Comparison of ENCODE assay signal across 16 mouse cellular contexts in the genomic region with DNA sequence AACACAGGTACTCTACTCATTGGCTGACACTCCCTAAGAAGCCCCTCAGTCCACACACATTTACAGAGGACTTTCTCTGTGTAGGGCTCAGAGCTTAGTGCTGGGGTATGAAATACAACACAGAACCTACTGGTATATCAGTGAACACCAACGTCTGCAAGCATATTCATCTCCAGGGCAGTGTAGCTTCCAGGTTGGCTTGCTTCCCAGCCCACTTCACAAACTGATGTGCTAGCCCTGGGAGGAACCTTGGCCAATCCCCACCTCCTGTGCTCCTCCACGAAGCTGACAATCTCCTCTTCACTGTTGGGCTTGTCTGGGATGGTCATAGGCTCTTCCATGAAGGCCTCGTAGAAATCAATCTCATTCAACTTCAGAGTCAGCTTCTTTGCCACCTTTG. TPM values are rescaled to one million over a fixed set of nuclear protein-coding genes. Genes with fewer than 3 reads are reported as not detected.
DNase-seq lines count a peak whose midpoint lies in the region; ATAC-seq and TF ChIP-seq lines count a peak whose summit lies in the region.
"Had no signal": no experiment of that assay in that cellular context is flagged by ENCODE, and none has a peak within 500 bp of the region (broad histone marks: within the 10 kb centered on the region; RNA-seq: fewer than 3 reads in every experiment).

No protein-coding gene starts in this region.

- no peak for TF ChIP-seq POLR2A in brain, embryonic 14.5 days (IDR thresholded peaks at IDR 0.05; ENCODE audit: borderline replicate concordance, extremely low read depth, insufficient read depth, insufficient read length, poor library complexity, severe bottlenecking)

- H3K36me3 ChIP-seq in intestine, embryonic 15.5 days = no peaks in the 10 kb centered on the region
- no peaks in the 10 kb centered on the region for H3K36me3 ChIP-seq in intestine, postnatal 0 days (ENCODE audit: control insufficient read depth, insufficient read depth)
- no peaks in the 10 kb centered on the region for H3K36me3 ChIP-seq in lung, embryonic 16.5 days (ENCODE audit: control insufficient read depth, insufficient read depth, low read length)
- H3K36me3 ChIP-seq: hindbrain, embryonic 13.5 days; limb, embryonic 12.5 days; liver, embryonic 15.5 days had no signal

- H3K4me1 ChIP-seq in intestine, embryonic 15.5 days (replicated peaks) = peaks cover 16% of the 10 kb centered on the region
- no peaks in the 10 kb centered on the region for H3K4me1 ChIP-seq in intestine, postnatal 0 days (replicated peaks; ENCODE audit: control insufficient read depth, insufficient read depth, low read length)
- peaks cover 24% of the 10 kb centered on the region for H3K4me1 ChIP-seq in lung, embryonic 16.5 days (replicated peaks; ENCODE audit: control insufficient read depth, insufficient read depth, low read length)

- 48% methylated on average over 3 of the region's 3 CpGs for WGBS in intestine, embryonic 15.5 days
- 48% methylated on average over 3 of the region's 3 CpGs for WGBS in intestine, postnatal 0 days
- WGBS in lung, embryonic 16.5 days = 27% methylated on average over 3 of the region's 3 CpGs

- no peak overlapping the region for H3K4me3 ChIP-seq in intestine, embryonic 15.5 days (replicated peaks)
- H3K4me3 ChIP-seq in intestine, postnatal 0 days (ENCODE audit: low read depth, low read length) = no peak overlapping the region
- no peak overlapping the region for H3K4me3 ChIP-seq in lung, embryonic 16.5 days (ENCODE audit: low read length)
- H3K4me3 ChIP-seq: hindbrain, embryonic 13.5 days; limb, embryonic 12.5 days; liver, embryonic 15.5 days had no signal

- ATAC-seq in intestine, embryonic 15.5 days = no peak
- no peak for ATAC-seq in intestine, postnatal 0 days
- 0 out of 2 replicates have a peak, but pooled peaks have one; percentile 15 for ATAC-seq in lung, embryonic 16.5 days (ENCODE audit: low read depth)

- no peak overlapping the region for H3K9ac ChIP-seq in intestine, embryonic 15.5 days
- H3K9ac ChIP-seq in intestine, postnatal 0 days (ENCODE audit: low read depth, low read length) = no peak overlapping the region
- no peak overlapping the region for H3K9ac ChIP-seq in lung, embryonic 16.5 days (ENCODE audit: low read length)
- H3K9ac ChIP-seq: hindbrain, embryonic 13.5 days; limb, embryonic 12.5 days; liver, embryonic 15.5 days had no signal

- peak; percentile 8 for DNase-seq in cerebellum, adult 9-11 months
- DNase-seq in cerebellum, adult 8-10 months = no peak
- peak; percentile 54 for DNase-seq in brain, embryonic 14.5 days (ENCODE audit: low read depth)
- no peak for DNase-seq in embryo, embryonic 10 days (ENCODE audit: low spot score)
- DNase-seq in spleen, postnatal 14 days (ENCODE audit: low spot score in 2 of 2) = no peak
- DNase-seq: cerebellum, adult 9-10 months; kidney, adult 18-20 months; thymus, postnatal 4 days had no signal

- 0 out of 2 replicates have a peak overlapping the region, but pooled peaks have one; percentile 15 for H3K27ac ChIP-seq in intestine, embryonic 15.5 days
- H3K27ac ChIP-seq in intestine, postnatal 0 days (ENCODE audit: low read depth, low read length) = no peak overlapping the region
- no peak overlapping the region for H3K27ac ChIP-seq in lung, embryonic 16.5 days (ENCODE audit: low read length)
- H3K27ac ChIP-seq: limb, embryonic 12.5 days; liver, embryonic 15.5 days had no signal

- no peak overlapping the region for H3K4me2 ChIP-seq in intestine, embryonic 15.5 days (replicated peaks)
- H3K4me2 ChIP-seq in intestine, postnatal 0 days (replicated peaks; ENCODE audit: low read depth) = no peak overlapping the region
- no peak overlapping the region for H3K4me2 ChIP-seq in lung, embryonic 16.5 days (ENCODE audit: low read depth, low read length)
- H3K4me2 ChIP-seq: hindbrain, embryonic 13.5 days; limb, embryonic 12.5 days; liver, embryonic 15.5 days had no signal

- H3K9me3 ChIP-seq in intestine, embryonic 15.5 days = no peaks in the 10 kb centered on the region
- H3K9me3 ChIP-seq in intestine, postnatal 0 days (ENCODE audit: control insufficient read depth) = no peaks in the 10 kb centered on the region
- H3K9me3 ChIP-seq in lung, embryonic 16.5 days (ENCODE audit: control insufficient read depth, low read length) = no peaks in the 10 kb centered on the region
- H3K9me3 ChIP-seq: hindbrain, embryonic 13.5 days; limb, embryonic 12.5 days; liver, embryonic 15.5 days had no signal

- no peak for TF ChIP-seq CTCF in intestine, postnatal 0 days (IDR thresholded peaks at IDR 0.05; ENCODE audit: low read depth)
- TF ChIP-seq CTCF in brain, embryonic 14.5 days (IDR thresholded peaks at IDR 0.05; ENCODE audit: borderline replicate concordance, extremely low read depth, insufficient read depth, insufficient read length) = no peak

- no peaks in the 10 kb centered on the region for H3K27me3 ChIP-seq in intestine, embryonic 15.5 days (replicated peaks)
- H3K27me3 ChIP-seq in intestine, postnatal 0 days (replicated peaks; ENCODE audit: control insufficient read depth, insufficient read depth, low read length) = no peaks in the 10 kb centered on the region
- no peaks in the 10 kb centered on the region for H3K27me3 ChIP-seq in lung, embryonic 16.5 days (ENCODE audit: control insufficient read depth, insufficient read depth, low read depth, low read length)
- H3K27me3 ChIP-seq: hindbrain, embryonic 13.5 days; limb, embryonic 12.5 days; liver, embryonic 15.5 days had no signal

RNA-seq across cellular contexts. Expression of gene Casq1, which starts 4.9 kb away (rescaled TPM):
- 18.4 and 20.2 TPM in 2 replicates for polyA plus RNA-seq in intestine, embryonic 15.5 days (2015; fragmentation: Nextera tagmentation; extraction: Ambion mirVana)
- 21.5 and 22.8 TPM in 2 replicates for polyA plus RNA-seq in intestine, postnatal 0 days (2015; fragmentation: Nextera tagmentation; extraction: Ambion mirVana)
- polyA plus RNA-seq in brain, embryonic 14.5 days (2012; rRNA removed) = 2.6 and 3.9 TPM in 2 replicates
- 7.9 and 15.3 TPM in 2 replicates for polyA plus RNA-seq in lung, embryonic 16.5 days (2015; fragmentation: Nextera tagmentation; extraction: Ambion mirVana)

RNA-seq across cellular contexts. Expression of gene Pea15a, which starts 8.1 kb away (rescaled TPM):
- polyA plus RNA-seq in intestine, embryonic 15.5 days (2015; fragmentation: Nextera tagmentation; extraction: Ambion mirVana) = 86.4 and 89.0 TPM in 2 replicates
- polyA plus RNA-seq in intestine, postnatal 0 days (2015; fragmentation: Nextera tagmentation; extraction: Ambion mirVana) = 44.5 and 44.9 TPM in 2 replicates
- 308 and 321 TPM in 2 replicates for polyA plus RNA-seq in brain, embryonic 14.5 days (2012; rRNA removed)
- 139 and 147 TPM in 2 replicates for polyA plus RNA-seq in lung, embryonic 16.5 days (2015; fragmentation: Nextera tagmentation; extraction: Ambion mirVana)

RNA-seq across cellular contexts. Expression of gene Atp1a4, which starts 43.5 kb away (rescaled TPM):
- polyA plus RNA-seq in intestine, embryonic 15.5 days (2015; fragmentation: Nextera tagmentation; extraction: Ambion mirVana) = not detected in 2 replicates
- not detected in 2 replicates for polyA plus RNA-seq in intestine, postnatal 0 days (2015; fragmentation: Nextera tagmentation; extraction: Ambion mirVana)
- 0.05 and 0.08 TPM in 2 replicates for polyA plus RNA-seq in brain, embryonic 14.5 days (2012; rRNA removed)
- polyA plus RNA-seq in lung, embryonic 16.5 days (2015; fragmentation: Nextera tagmentation; extraction: Ambion mirVana) = not detected in 2 replicates
- polyA plus RNA-seq: embryonic facial prominence, embryonic 11.5 days; hindbrain, embryonic 13.5 days; limb, embryonic 12.5 days; small intestine, adult 2 months had no signal

RNA-seq across cellular contexts. Expression of gene Igsf8, which starts 46.7 kb away (rescaled TPM):
- polyA plus RNA-seq in intestine, embryonic 15.5 days (2015; fragmentation: Nextera tagmentation; extraction: Ambion mirVana) = 46.1 and 53.3 TPM in 2 replicates
- 17.7 and 17.8 TPM in 2 replicates for polyA plus RNA-seq in intestine, postnatal 0 days (2015; fragmentation: Nextera tagmentation; extraction: Ambion mirVana)
- 110 and 207 TPM in 2 replicates for polyA plus RNA-seq in brain, embryonic 14.5 days (2012; rRNA removed)
- 42.5 and 46.0 TPM in 2 replicates for polyA plus RNA-seq in lung, embryonic 16.5 days (2015; fragmentation: Nextera tagmentation; extraction: Ambion mirVana)

Comparison
In these comparisons a context has a peak if more than half of its experiments do, and no peak if none do; other contexts are left out.
1. DNase-seq: peak in cerebellum, adult 9-11 months (single experiment) and brain, embryonic 14.5 days (single experiment); none in cerebellum, adult 8-10 months (single experiment), embryo, embryonic 10 days (single experiment) and spleen, postnatal 14 days (0 of 2).